Mouse (Mus musculus) stomach, postnatal 0 days (tissue): ENCODE data around the gene Cntrob. TPM values are rescaled to one million over a fixed set of nuclear protein-coding genes. Genes with fewer than 3 reads are reported as not detected.
"Not testable (repeated sequence)": the region's sequence is repeated elsewhere in the genome, so short reads cannot be mapped to it uniquely, and the experiment has no call there.

Experiments used
- ATAC-seq: fragments of 200-750 bp; cut with Nextera tagmentation; 2 replicates; pipeline ENCODE4 v1.8.0; 2017; ENCODE audit not compliant: low FRiP score, low TSS enrichment
- DNase-seq: peaks from one replicate; pipeline ENCODE4 v3.0.0-alpha.2; 2016; ENCODE audit warnings: low spot score
- H3K27ac ChIP-seq: fragments of 300-500 bp; sonication (generic); replicated peaks from 2 replicates; pipeline ENCODE4 v1.5.1; 2014; ENCODE audit warnings: mild to moderate bottlenecking, control low read depth
- H3K27me3 ChIP-seq: fragments of 300-500 bp; sonication (generic); 2 replicates; pipeline ENCODE4 v1.6.1; 2014; ENCODE audit warnings: low read length; ENCODE audit not compliant: control insufficient read depth, insufficient read depth
- H3K36me3 ChIP-seq: fragments of 300-500 bp; sonication (generic); 2 replicates; pipeline ENCODE4 v1.6.1; 2014; ENCODE audit warnings: low read length, mixed read lengths; ENCODE audit not compliant: control insufficient read depth, insufficient read depth
- H3K4me1 ChIP-seq: fragments of 300-500 bp; sonication (generic); replicated peaks from 2 replicates; pipeline ENCODE4 v1.6.1; 2014; ENCODE audit warnings: antibody characterized with exemption; ENCODE audit not compliant: control insufficient read depth, insufficient read depth
- H3K4me2 ChIP-seq: fragments of 300-500 bp; sonication (generic); replicated peaks from 2 replicates; pipeline ENCODE4 v1.6.1; 2014; ENCODE audit warnings: low read depth, mild to moderate bottlenecking, control low read depth, moderate library complexity
- H3K4me3 ChIP-seq: fragments of 300-500 bp; sonication (generic); 2 replicates; pipeline ENCODE4 v1.5.1; 2014; ENCODE audit warnings: low read depth, low read length, control low read depth
- H3K9ac ChIP-seq: fragments of 300-500 bp; sonication (generic); 2 replicates; pipeline ENCODE4 v1.6.1; 2014; ENCODE audit warnings: mild to moderate bottlenecking, low read length, control low read depth, mixed read lengths
- H3K9me3 ChIP-seq: fragments of 300-500 bp; sonication (generic); 2 replicates; pipeline ENCODE4 v1.6.1; 2016; ENCODE audit warnings: low read length; ENCODE audit not compliant: control insufficient read depth
- CTCF ChIP-seq: IDR thresholded peaks from 2 replicates; pipeline ENCODE4 v1.5.1; 2016; ENCODE audit warnings: antibody characterized with exemption, low read depth, mild to moderate bottlenecking, moderate library complexity
- EP300 ChIP-seq: optimal IDR thresholded peaks from 2 replicates; pipeline ENCODE3; 2016; ENCODE audit warnings: antibody characterized with exemption
- WGBS: fragments of 180-500 bp; shearing (Covaris S2); extraction: QIAGEN DNeasy Blood & Tissue Kit; methylation state at CpG from one replicate; pipeline ENCODE4 v1.1.7; 2014; 5-methylcytosine and 5-hydroxymethylcytosine counted together
- polyA plus RNA-seq: library from polyadenylated mRNA; unstranded; fragments of >200 nt; fragmentation: Nextera tagmentation; extraction: Ambion mirVana; gene quantifications from 2 replicates; pipeline ENCODE4 v1.2.1, GENCODE M21; 2015

Gene Cntrob
- polyA plus RNA-seq, 1 experiment from 2014 or later = 4.9 TPM

DNA sequence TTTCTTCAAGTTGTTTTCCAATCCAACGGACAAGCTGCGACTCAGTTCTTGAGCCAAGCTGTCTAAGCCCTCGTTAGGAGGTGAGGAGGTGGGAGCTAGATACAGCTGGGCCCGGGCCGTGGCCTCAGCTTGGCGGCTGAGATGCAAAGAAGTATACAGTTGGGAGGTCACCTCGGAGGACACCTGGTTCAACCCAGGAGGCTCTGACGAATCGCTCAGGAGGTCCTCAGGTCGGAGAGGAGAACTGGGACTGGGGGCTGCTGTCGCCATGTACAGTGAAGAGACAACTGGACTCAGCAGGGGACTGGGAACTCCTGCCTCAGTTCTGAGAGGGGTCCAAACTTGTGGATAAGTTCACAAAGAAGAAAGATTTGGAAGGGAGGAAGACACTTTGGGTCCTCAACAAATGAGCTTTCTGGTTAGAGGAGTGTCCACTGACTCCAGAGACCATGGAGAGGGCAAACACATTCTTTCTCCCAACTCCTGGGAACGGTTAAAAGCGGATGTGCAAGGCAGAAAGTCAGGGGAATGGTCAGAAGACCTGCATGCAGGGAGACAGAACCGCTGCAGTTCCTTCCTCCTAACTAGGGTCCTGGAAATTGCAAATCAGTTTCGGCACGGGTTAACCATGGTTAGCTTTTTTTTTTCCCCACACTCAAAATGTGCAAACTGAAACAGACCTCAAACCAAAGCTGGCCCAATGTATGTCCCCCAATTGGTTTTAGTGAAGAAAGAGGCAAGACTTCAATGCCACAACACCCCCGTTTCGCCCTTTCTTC is 693 bp downstream of the Cntrob start:
- Histone ChIP-seq H3K36me3 (peaks cover 8% of the 10 kb centered on the region; the same call in 1 of the 2 replicates), H3K9me3 (no peaks in the 10 kb centered on the region), H3K4me2 (peak overlapping the region; percentile 88), H3K27ac (peak overlapping the region; percentile 79), H3K4me3 (peak overlapping the region; percentile 60), H3K9ac (peak overlapping the region; percentile 80), H3K27me3 (no peaks in the 10 kb centered on the region), H3K4me1 (peaks cover 10% of the 10 kb centered on the region; the same call in 1 of the 2 replicates)
- DNase-seq (no peak), ATAC-seq (no peak)
- TF ChIP-seq EP300 = no peak
- no peak for TF ChIP-seq CTCF
- WGBS = 9% methylated on average over 18 of the region's 18 CpGs

DNA sequence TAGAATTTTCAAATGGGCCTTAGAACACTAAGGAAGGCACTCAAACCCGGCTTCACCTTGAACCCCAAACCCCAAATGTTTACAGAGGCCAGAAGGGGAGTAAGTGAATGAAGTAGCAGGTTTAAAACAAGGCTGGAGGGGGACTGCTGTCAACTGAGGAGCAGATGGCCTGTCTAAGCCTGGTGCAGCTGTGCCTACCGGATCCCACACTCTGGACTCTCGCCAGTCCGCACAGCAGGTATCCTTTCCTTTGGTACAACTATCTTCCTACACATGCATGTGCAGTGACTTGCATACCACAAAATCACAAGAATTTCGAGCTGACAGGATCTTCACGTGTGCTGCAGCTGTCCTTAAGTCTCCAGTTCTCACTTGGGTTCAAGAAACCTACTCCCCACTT is 1.6 kb downstream of the Cntrob start:
- Histone ChIP-seq H3K27ac (no peak overlapping the region), H3K4me1 (peaks cover 10% of the 10 kb centered on the region; the same call in 1 of the 2 replicates), H3K27me3 (no peaks in the 10 kb centered on the region), H3K36me3 (peaks cover 8% of the 10 kb centered on the region; the same call in 1 of the 2 replicates), H3K9ac (no peak overlapping the region), H3K4me2 (peak overlapping the region; percentile 88; the same call in 1 of the 2 replicates), H3K4me3 (no peak overlapping the region), H3K9me3 (no peaks in the 10 kb centered on the region)
- TF ChIP-seq CTCF = no peak
- no peak for TF ChIP-seq EP300
- DNase-seq (no peak), ATAC-seq (no peak)
- 63% methylated on average over 6 of the region's 6 CpGs for WGBS

DNA sequence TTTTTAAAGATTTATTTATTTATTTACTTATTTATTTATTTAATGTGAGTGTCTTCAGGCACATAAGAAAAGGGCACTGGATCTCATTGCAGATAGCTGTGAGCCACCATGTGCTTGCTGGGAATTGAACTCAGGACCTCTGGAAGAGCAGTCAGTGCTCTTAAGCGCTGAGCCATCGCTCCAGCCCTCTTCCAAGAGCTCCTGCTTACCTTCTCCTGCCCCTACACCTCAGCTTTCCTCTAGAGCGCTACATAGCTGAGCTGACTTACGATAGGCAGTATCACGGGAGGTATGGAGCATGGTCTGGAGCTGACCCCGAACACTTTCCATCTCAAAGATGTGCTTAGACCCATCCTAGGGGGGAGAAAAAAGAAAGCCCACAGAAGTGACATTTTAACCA is 2.0 kb downstream of the Cntrob start:
- no peak overlapping the region for H3K4me3 ChIP-seq
- no peak overlapping the region for H3K27ac ChIP-seq
- no peaks in the 10 kb centered on the region for H3K9me3 ChIP-seq
- peaks cover 8% of the 10 kb centered on the region; the same call in 1 of the 2 replicates for H3K4me1 ChIP-seq
- no peak overlapping the region for H3K9ac ChIP-seq
- TF ChIP-seq CTCF (no peak), EP300 (no peak)
- H3K27me3 ChIP-seq = no peaks in the 10 kb centered on the region
- peaks cover 8% of the 10 kb centered on the region; the same call in 1 of the 2 replicates for H3K36me3 ChIP-seq
- ATAC-seq = no peak
- 94% methylated on average over 6 of the region's 6 CpGs for WGBS
- no peak for DNase-seq
- no peak overlapping the region for H3K4me2 ChIP-seq

DNA sequence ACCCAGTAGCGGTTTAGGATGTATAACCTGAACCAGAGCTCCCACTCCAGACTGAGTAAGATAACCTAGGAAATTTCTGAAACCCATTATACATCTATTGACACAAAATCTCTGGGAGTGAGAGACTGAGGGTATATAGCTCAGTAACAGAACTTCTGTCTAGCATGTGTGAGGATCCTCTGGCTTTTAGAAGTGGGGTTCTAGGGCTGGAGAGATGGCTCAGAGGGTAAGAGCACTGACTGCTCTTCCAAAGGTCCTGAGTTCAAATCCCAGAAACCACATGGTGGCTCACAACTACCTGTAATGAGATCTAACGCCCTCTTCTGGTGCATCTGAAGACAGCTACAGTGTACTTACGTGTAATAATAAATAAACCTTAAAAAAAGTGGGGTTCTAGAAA is 5.6 kb downstream of the Cntrob start:
- H3K36me3 ChIP-seq = peaks cover 12% of the 10 kb centered on the region
- 88% methylated on average over 3 of the region's 3 CpGs for WGBS
- H3K9me3 ChIP-seq = not testable (repeated sequence)

DNA sequence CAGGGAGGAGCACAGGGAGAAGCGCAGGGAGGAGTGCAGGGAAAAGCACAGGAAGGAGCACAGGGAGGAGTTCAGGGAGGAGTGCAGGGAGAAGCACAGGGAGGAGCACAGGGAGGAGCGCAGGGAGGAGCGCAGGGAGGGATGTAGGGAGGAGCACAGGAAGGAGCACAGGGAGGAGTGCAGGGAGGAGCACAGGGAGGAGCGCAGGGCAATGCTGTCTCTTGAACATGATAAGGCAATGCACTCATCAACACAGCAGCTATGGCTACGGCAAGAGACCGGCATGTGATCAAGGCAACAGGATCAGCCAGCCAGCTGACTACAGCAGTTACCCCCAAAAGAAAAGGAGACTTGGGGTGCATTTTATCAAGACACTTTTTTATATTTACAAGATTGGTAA is 7.2 kb downstream of the Cntrob start:
- no peaks in the 10 kb centered on the region for H3K27me3 ChIP-seq
- 93% methylated on average over 6 of the region's 6 CpGs for WGBS
- DNase-seq (no peak), ATAC-seq (no peak)
- no peaks in the 10 kb centered on the region for H3K9me3 ChIP-seq
- H3K4me1 ChIP-seq = no peaks in the 10 kb centered on the region
- no peak overlapping the region for H3K4me3 ChIP-seq
- peaks cover 12% of the 10 kb centered on the region for H3K36me3 ChIP-seq
- no peak overlapping the region for H3K27ac ChIP-seq
- no peak overlapping the region for H3K9ac ChIP-seq
- no peak overlapping the region for H3K4me2 ChIP-seq
- TF ChIP-seq CTCF = no peak
- no peak for TF ChIP-seq EP300

More for the DNA sequence above, 5.6 kb downstream of the Cntrob start:
- H3K4me3 ChIP-seq, ATAC-seq, DNase-seq, H3K27me3 ChIP-seq, H3K9ac ChIP-seq, H3K4me1 ChIP-seq, H3K27ac ChIP-seq, H3K4me2 ChIP-seq: not testable (repeated sequence)

DNA sequence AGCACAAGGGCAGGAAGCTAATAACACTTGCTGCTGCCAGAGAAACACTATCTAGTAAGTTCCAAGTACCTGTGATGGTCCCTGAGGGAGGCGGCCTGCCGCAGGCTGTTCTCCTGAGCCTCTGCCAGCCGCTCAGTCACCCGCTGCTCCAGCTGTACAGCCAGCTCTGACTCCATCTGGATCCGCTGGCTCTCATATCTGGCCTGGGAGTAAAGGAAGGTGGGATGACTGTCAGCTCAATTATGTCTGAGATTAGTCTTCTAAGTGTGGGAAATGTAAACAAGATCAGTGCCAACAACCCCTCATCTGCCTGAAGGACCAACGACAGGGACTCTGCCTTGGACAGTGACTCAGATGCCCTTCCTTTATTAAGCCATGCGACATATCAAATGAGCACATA is 12.3 kb downstream of the Cntrob start:
- no peaks in the 10 kb centered on the region for H3K27me3 ChIP-seq
- H3K36me3 ChIP-seq = peaks cover 16% of the 10 kb centered on the region
- no peaks in the 10 kb centered on the region for H3K9me3 ChIP-seq
- ATAC-seq (no peak), DNase-seq (no peak)
- H3K27ac ChIP-seq = no peak overlapping the region
- no peak for TF ChIP-seq CTCF
- TF ChIP-seq EP300 = no peak
- H3K4me1 ChIP-seq = no peaks in the 10 kb centered on the region
- H3K4me3 ChIP-seq = no peak overlapping the region
- H3K9ac ChIP-seq = no peak overlapping the region
- 80% methylated on average over 7 of the region's 7 CpGs for WGBS
- no peak overlapping the region for H3K4me2 ChIP-seq
